Mouse (Mus musculus): ENCODE measurements at regions not wholly inside any gene's neighbourhood (a gene's known extent, or its start where the extent isn't known, plus 50 kb on each side); places are given as distances from the start of the nearest gene placed in this dataset.

- TF ChIP-seq POLR2A (IDR thresholded peaks at IDR 0.05; ENCODE audit: borderline replicate concordance, control insufficient read depth, low read depth, low read length), result no peak
- no peak for TF ChIP-seq CTCF (IDR thresholded peaks at IDR 0.05; ENCODE audit: control insufficient read depth, insufficient read depth, low read length)
Measured at GRCm38 (mm10) chr4:7670795-7671105, 568.1 kb downstream of the Car8 start.

All from bone marrow, adult 2 months (tissue).